Mouse (Mus musculus): ENCODE data around the gene Sgsm3.

The Sgsm3 gene

DNA sequence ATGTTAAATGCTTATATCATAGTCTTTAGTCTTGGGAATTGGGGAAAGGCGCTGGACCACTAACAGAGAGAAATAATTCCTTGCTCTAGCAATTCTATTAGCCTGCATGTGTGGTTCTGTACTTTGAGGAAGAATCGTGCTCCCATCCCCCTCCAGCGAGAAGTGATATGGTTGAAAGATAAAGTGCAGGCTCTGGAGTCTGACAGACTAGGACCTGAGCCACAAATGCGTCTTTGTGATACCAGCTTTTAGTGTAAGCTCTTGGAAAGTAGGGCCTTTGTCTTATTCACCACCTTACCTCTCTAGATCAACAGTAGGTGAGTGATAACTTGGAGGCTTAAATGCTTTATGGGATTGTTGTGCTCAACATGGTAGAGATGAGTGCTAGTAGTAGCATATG is 3.6 kb downstream of the Sgsm3 start:
- no peak for DNase-seq (ENCODE audit: low read depth)

DNA sequence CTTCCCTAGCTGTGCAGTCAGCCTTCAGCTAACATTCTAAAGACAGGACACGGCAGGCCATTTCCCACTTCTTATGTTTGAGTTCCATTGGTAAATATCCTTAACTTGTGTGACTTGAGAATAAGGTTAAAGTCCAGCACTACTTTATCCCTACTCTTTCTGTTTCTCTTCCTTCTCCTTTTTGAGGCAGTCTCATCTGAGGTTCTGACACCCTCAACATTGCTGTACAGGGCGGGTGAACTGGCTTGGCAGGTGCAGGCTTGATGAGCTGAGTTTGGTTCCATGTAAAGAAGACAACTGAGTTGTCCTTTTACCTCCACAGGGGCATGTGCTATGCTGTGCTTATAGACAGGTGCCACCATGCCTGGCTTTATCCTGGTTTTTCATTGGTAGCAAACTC is 5.7 kb downstream of the Sgsm3 start:
- no peak for DNase-seq (ENCODE audit: low read depth)

DNA sequence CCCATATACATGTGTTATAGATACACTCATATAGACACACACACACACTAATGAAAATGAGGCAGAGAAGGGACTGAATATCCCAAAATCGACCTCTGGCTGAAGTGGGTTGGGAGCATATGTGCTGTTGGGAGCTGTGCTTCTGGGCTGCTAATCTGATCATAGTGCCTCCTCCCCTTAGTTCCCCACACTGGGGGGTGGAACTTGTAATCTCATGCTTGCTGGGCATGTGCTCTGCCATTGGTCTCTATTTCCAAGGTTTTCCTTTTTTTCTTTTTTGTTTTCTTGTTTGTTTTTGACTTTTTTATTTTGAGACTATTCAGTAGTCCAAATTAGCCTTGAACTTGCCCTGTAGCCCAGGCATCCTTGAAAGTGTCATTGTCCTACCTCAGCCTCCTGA is 10.8 kb downstream of the Sgsm3 start:
- DNase-seq (ENCODE audit: low read depth), result no peak

DNA sequence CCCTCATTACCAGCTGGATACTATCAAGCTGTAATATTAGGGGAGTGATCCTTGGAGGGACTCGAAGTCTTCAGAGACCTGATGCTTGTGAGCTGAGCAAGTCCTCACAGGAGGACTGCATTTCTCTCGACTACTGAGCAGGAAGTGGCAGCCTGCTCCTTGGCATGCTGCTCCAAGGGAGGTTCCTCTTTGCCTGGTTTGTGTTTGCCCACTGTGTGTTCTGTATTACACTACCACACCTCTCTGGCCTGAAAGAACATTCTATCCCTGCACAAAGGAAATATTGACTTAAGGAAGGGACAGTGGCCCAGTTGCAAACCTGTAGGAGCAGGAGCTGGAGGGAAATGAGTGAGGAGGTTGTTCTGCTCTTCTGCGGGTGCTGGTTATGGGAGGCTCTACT is 12.1 kb downstream of the Sgsm3 start:
- DNase-seq (ENCODE audit: low read depth), result no peak

DNA sequence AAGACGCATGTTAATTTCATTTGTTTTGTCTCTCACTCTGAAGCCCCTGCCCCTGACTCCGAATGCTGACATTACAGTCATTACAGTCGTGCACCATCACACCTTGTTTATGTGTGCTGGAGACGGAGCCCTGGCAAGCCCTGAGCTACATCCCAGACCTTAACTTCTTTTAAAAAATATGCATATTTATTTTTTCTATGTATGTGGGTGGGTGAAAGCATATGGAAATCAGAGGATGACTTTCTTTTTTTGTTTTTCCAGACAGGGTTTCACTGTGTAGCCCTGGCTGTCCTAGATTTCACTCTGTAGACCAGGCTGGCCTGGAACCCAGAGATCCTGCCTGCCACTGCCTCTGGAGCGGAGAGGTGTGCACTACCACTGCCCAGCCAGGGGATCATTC is 17.4 kb downstream of the Sgsm3 start:
- no peak for DNase-seq (ENCODE audit: low read depth)

DNA sequence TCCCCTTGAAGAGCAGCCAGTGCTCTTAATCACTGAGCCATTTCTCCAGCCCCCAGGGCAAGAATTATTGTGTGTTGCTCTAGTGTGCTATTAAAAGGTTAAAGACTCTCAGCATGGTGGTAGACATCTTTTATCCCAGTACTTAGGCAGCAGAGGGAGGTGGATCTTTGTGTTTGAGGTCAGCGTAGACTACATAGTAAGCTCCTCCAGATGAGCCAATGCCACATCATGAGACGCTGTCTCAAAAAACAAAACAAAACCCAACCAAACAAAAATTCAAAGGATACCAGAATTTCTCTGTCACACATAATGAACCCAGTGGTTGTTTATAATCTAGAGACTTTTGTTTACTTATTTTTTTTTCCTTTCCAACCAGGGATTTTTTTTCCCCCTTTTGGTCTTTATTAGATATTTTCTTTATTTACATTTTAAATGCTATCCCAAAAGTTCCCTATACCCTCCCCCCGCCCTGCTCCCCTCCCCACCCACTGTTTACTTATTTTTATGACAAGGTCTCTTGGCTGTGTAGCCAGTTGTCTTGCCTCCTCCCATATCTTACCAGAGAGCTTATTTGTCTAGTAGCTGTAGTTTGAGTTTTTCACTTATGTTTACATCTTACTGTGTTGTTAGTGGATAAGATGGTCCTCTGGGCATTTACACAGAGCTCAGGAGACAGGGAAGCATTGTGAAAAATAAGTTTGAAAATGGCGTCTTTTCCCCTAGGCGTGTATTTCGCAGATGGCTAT is 18.7 kb downstream of the Sgsm3 start:
- no peak for DNase-seq (ENCODE audit: low read depth)

DNA sequence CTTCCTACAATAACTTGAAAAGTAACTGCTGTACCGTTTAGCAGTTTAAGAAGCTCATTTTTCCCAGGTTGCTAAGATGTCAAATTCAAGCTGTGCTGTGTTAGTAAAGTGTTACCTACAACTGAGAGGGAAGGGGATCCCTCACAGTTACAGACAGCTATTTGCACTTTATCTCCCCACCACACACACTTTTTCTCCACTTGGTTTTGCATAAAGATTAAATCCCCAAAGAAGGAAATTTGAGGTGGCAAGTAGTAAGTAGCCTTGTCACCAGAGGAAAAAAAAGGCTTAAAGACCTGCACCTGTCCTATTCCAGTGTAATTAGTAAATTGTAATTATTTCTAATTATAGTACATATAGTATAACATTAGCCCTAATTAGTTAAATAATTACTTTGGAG is 19.5 kb downstream of the Sgsm3 start:
- DNase-seq (ENCODE audit: low read depth), result no peak

DNA sequence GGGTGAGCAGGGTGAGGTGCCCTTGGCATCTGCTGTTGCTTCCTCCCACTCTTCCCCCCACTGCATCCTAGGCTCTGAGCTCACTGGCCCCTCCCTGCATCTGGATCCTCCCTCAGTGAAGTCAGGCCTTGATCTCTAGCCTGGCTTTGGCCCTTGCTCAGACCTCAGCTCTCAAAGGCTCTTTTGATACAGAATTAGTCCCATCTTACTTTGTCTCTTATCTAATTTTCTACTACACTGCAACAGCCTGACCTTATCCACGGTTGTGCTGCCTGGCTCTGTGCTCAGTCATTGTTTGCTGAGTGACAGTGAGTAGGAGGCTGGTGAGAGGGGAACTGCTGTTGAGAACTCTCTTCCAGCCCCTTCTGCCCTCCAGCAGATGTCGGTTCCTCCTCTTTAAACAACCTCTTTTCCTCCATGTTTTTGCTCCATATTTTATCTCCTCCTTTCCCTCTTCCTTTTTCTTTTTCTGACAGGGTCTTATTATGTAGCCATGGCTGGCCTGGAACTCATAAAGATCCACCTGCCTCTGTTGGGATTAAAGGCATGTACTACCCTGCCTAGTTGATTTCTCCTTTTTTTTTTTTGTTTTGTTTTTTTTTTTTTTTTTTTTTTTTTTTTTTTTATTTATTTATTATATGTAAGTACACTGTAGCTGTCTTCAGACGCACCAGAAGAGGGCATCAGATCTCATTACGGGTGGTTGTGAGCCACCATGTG is 23.0 kb downstream of the Sgsm3 start:
- no peak for DNase-seq (ENCODE audit: low read depth)

DNA sequence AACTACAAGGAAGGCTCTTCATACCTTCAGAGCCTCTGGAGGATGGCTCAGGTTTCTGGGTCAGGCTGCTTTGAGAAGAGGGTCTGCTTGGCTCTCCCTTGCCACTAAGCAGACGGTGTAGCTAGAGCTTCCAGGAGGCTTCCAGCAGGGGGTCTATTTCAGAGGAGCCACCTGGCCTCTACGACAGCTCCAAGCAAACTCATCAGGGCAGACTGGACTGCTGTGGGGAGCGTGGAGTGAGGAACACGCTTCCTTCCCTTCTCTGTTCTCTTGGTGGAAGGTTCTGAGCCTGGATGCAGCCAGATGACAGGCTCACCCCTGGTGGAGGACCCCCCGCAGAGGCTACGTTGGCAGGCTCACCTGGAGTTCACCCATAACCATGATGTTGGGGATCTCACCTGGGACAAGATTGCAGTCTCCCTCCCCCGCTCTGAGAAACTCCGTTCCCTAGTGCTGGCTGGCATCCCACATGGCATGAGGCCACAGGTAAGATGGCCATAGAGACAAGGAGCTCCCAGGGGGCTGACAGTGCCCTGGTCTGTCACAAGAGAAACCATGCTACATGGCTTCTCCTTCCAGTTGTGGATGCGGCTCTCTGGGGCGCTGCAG is 28.7 kb downstream of the Sgsm3 start:
- no peak for DNase-seq (ENCODE audit: low read depth)

DNA sequence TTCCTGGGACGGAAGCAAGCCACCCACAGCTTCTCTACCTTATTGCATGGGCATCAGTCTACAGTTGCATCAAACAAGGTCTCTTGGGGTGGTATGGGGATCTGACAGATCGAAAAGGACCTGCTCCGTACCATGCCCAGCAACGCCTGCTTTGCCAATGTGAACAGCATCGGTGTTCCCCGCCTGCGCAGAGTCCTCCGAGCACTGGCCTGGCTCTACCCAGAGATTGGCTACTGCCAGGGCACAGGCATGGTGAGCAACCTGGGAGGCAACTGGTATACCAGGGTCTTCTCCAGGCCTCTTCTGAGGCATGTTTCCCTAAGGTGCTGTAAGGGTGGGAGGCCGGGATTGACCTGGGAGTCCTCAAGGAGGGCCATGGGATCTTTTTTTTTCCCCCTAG is 29.8 kb downstream of the Sgsm3 start:
- DNase-seq (ENCODE audit: low read depth), result no peak

DNA sequence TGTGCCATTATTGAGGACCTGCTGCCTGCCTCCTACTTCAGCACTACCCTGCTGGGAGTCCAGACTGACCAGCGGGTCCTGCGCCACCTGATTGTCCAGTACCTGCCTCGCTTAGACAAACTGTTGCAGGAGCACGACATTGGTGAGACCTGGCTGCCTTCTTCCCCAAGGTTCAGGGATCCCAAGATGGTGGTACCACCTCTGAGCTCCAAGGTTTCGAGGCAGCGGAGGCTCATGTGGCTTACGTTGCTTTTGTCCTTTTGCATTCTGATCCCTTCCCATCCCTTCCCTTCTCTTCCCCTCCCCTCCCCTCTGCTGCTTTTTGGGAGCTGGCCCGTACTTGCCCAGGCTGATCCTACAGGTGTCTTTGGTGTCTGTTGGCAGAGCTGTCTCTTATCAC is 30.3 kb downstream of the Sgsm3 start:
- no peak for DNase-seq (ENCODE audit: low read depth)

DNA sequence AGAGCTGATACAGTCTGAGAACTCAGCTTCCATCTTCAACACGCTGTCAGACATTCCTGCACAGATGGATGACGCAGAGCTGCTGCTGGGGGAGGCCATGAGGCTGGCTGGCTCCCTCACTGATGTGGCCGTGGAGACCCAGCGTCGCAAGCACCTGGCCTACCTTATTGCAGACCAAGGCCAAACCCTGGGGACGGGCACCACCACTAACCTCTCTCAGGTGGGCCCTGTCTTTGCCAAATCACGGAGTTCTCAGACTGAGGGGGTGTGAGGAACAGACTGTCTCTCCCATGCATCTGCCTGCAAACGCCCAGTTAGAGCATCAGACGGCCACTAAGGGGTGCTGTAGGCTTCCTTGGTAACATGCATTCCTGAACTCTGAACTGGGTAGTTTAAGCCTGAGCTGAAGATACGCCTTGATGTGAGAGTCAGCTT is 31.1 kb downstream of the Sgsm3 start:
- DNase-seq (ENCODE audit: low read depth), result no peak

DNA sequence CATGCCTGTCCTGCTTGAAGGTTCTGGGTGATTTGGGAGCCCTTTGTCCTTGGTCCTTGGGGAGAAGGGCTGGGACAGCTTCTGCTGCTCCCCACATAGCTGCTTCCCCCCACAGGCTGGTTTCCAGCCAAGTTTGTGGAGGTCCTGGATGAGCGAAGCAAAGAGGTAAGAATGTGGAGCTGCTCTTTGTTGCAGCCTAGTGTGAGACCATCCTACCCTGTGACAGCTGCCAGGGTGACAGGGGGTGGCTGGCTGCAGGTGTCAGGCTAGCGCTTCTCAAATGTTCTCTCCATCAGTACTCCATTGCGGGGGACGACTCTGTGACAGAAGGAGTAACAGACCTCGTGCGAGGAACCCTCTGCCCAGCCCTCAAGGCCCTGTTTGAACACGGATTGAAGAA is 32.5 kb downstream of the Sgsm3 start:
- DNase-seq (ENCODE audit: low read depth), result no peak

DNA sequence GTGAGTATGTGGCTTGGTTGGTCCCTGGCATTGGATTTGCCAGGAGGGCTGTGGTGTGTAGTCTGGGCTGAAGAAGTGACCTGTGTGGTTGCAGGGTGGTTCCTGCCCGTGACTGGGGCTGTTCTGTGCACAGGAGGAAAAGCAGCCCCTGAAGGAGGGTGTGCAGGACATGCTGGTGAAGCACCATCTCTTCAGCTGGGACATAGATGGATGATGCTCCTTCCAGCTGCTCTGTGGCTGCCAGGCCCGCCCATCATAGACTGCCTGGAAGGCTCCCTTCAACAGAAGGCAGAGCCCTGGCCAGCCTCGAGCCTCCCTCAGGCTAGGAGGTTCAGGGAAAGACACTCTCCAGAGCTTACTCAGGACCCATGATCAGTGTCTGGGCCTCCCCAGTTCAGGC is 34.0 kb downstream of the Sgsm3 start:
- DNase-seq (ENCODE audit: low read depth), result no peak

DNA sequence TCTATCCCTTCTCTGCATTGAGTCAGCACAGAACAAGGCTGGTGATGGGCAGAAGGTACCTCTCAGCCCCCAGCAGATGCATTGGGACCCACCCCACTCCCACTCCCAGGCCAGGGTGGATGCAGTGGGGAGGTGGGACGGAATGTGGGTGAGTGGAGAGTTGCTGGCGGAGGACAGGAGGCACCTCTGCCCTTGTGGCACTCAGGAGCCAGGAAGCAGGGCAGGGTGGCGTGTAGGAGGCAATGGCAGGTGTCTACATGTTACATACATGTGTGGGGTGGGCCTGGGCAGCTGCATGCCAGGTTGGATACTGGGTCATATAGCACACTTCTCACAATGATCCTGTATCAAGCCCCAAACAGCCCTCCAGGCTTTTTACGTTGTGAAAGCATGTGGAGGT is 34.8 kb downstream of the Sgsm3 start:
- no peak for DNase-seq (ENCODE audit: low read depth)

DNA sequence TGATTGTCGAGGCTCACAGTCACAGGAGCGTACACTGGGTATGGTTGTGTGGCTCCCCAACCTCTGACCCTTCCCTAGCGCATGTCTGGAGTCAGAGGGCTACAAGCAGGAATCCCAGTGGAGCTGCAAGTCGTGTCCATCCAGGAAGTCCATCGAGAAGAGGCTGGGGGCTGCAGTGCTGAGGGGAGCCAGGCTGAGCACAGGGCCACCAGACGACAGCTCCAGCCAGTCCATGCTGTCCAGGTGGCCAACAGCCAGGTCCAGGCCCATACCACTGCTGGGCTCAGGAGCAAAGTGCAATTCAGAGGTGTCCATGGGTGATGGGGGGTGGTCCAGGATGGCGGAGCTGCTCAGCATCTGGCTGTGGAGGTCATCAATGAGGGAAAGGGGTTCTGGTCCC is 35.6 kb downstream of the Sgsm3 start:
- DNase-seq (ENCODE audit: low read depth), result no peak

DNA sequence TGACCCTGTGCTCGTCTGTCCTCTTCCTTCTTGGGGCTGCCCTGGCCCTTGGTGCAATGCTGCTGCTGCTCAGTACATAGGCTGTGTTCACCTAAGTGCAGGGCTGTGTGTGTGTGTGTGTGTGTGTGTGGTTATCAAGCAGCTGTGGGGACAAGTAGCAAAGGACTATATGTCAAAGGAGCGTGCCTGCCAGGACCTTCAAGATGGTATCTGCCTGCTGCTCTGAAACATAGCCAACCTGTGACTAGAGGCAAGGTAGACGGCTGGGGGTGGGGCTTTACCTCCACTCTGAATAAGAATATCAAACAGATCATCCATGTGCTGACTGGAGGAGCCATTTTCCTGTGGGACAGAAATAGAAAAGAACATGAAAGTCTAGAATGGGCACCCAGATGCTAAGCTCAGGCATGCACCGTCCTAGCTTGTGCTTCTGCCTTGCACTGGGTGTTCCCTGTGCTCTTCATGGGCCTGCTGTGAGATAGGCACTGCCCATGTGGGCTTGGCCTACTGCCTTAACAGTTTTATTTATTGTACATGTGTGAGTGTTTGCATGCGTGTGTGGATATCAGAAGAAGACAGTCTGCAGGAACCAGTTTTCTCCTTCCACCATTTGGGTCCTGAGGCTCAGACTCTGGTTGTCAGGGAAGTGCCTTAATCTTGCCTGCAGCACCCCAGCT is 37.6 kb downstream of the Sgsm3 start:
- no peak for DNase-seq (ENCODE audit: low read depth)

DNA sequence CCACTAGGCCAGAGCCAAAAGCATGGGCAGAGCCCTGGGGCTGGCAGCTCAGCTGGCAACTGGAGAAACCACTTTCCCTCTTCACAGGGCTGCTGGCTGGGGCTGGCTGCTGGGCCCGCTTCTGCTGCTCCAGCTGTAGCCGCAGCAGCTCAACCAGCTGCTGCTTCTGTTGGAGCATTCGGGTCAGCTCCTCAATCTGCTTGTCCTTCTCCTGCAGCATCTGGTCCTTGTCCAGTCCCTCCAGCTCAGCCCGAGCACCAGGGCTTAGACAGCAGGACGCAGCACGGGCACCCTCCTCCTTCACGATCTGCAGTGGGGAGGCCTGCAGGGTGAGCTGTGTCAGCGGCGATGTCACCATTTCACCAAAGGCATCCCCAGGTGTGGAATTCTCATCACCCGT is 38.9 kb downstream of the Sgsm3 start:
- DNase-seq (ENCODE audit: low read depth), result no peak

DNA sequence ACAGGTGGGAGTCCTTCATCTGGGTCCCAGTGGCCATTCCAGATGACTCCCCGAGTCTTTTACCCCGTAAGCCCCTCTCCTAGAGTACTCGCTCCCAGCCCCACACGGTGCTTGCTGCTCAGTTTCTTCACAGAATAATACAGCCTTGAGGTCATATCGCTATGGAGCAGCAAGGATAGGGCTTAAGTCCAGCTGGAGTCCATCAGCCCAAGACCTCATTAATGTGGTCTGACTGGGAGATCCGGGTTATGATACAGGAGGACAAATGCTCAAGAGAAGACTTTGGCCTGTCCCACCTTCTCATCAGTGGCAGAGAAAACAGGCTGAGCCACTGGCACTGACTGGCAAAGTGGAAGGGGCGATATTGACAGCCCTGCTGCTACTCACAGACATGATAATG is 39.7 kb downstream of the Sgsm3 start:
- no peak for DNase-seq (ENCODE audit: low read depth)

DNA sequence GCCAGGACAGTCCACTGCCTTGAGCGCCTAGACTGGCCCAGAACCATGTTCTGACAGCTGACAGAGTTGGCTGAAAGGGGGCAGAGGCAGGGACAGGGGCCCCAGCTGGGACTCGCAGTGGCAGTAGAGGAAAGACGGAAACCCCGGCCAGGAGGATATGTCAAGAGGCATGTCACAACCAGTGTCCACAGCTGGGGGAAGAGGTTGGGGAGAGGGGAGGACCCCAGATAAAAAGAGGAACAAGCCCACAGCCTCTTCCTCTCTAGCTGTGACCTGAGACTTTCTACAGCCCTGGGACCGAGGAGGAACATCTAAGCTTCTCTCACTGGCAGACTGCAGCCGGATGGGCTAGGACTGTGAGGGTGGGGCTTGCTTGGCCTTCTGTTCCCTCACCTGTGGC is 43.8 kb downstream of the Sgsm3 start:
- DNase-seq (ENCODE audit: low read depth), result no peak

DNA sequence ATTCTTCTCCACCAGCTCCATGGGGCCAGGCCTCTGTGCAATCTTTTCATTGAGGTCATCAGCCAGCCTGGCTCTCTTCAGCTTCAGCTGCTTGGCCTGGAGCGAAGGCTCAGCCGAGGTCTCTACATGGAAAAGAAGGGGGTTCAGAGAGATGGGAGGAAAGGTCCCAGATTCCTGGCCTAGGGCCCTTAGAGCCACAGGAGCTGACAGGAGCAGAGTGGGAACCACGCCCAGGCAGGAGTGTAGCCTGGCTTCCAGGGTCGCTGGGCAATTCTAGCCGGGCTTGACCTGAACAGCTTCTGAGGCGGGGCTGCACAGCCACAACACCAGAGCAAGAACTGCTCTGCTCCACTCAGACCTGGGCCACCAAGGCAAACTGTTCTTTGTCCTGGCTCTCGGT is 44.9 kb downstream of the Sgsm3 start:
- DNase-seq (ENCODE audit: low read depth), result no peak

DNA sequence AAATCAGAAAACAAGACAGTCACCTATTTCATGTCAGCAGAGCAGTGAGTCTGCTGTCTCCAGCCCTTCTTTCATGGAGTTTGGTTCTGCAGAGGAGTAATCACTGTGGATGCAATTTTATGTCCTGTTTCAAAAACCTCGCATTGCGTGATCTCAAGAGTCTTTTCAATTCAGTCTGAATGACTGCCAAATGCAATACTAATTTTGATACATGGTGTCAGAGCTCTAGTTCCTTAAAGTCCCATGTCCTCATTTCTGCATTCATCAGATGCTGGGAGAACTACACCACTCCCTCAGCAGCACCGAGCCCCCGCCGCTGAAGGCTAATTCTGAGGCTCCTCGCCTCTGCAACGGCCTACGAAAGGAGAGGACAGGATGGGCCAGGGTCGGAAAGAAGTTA is 46.3 kb downstream of the Sgsm3 start:
- DNase-seq (ENCODE audit: low read depth), result no peak

DNA sequence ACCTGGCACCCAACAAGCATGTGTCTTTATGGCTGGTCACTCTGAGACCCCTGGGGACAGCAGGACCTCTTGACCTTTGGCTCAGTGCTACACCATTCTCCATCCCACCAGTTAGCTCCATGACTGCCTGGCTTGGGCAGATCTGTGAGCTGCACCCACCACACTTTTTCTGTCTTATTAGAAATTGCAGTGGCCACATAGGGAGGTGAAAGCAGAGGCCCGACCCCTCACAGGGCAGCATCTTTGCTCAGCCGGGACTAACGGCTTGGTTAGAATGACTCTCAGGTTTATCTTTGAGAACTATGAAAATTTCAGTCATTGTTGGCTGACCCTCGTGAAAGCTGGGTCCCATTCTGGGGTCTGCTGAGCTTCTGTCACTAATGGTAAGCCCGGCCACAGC is 49.3 kb downstream of the Sgsm3 start:
- no peak for DNase-seq (ENCODE audit: low read depth)

Data from fibroblast of lung, adult 2 months (primary cell).